In genomic region chr17:35587291-35587690, GRCm38 (mm10) we compare ENCODE assay signal across 25 mouse cellular contexts. TPM values are rescaled to one million over a fixed set of nuclear protein-coding genes. Genes with fewer than 3 reads are reported as not detected.
A peak's percentile ranks its signal among the peaks of the same experiment; 100 is the strongest.
DNase-seq lines count a peak whose midpoint lies in the region; ATAC-seq and TF ChIP-seq lines count a peak whose summit lies in the region.
"Had no signal": no experiment of that assay in that cellular context is flagged by ENCODE, and none has a peak within 500 bp of the region (broad histone marks: within the 10 kb centered on the region; RNA-seq: fewer than 3 reads in every experiment).

No protein-coding gene starts in this region.

- TF ChIP-seq CTCF in intestine, postnatal 0 days (IDR thresholded peaks at IDR 0.05; ENCODE audit: low read depth), result peak; percentile 29
- TF ChIP-seq CTCF in liver, postnatal 0 days (IDR thresholded peaks at IDR 0.05; ENCODE audit: low read depth), result 0 out of 2 replicates have a peak, but pooled peaks have one; percentile 12
- TF ChIP-seq CTCF in testis, adult 2 months (IDR thresholded peaks at IDR 0.05; ENCODE audit: control insufficient read depth, insufficient read depth, insufficient replicate concordance, low read depth, low read length), result peak; percentile 28; the same call in 1 of the 2 replicates

- H3K4me3 ChIP-seq in intestine, postnatal 0 days (ENCODE audit: low read depth, low read length), result no peak overlapping the region
- H3K4me3 ChIP-seq in intestine, embryonic 15.5 days (replicated peaks), result no peak overlapping the region
- H3K4me3 ChIP-seq in liver, postnatal 0 days (ENCODE audit: low read depth, low read length), result no peak overlapping the region
- no peak overlapping the region for H3K4me3 ChIP-seq in liver, embryonic 12.5 days
- H3K4me3 ChIP-seq in testis, adult 2 months (ENCODE audit: control insufficient read depth, low read depth, low read length), result no peak overlapping the region
- H3K4me3 ChIP-seq: embryonic facial prominence, embryonic 12.5 days; forebrain, embryonic 15.5 days; heart, embryonic 13.5 days had no signal

- no peak for DNase-seq in liver, postnatal 0 days
- no peak for DNase-seq in testis, postnatal 10 days (ENCODE audit: low spot score)
- no peak for DNase-seq in cerebellum, adult 11-12 months
- DNase-seq: adrenal gland, adult 8-10 months; B cell, adult 2 months; cerebellum, adult 11 months; cerebellum, adult 9-10 months; cerebellum, postnatal 25 days; gastrocnemius, postnatal 36 days; heart, adult 11 months; heart, postnatal 36 days had no signal

- H3K27me3 ChIP-seq in intestine, postnatal 0 days (replicated peaks; ENCODE audit: control insufficient read depth, insufficient read depth, low read length), result no peaks in the 10 kb centered on the region
- no peaks in the 10 kb centered on the region for H3K27me3 ChIP-seq in intestine, embryonic 15.5 days (replicated peaks)
- H3K27me3 ChIP-seq in liver, postnatal 0 days (ENCODE audit: insufficient read depth, low read length), result no peaks in the 10 kb centered on the region
- 0 out of 2 replicates have a peak, but pooled peaks cover 15% of the 10 kb centered on the region for H3K27me3 ChIP-seq in liver, embryonic 12.5 days (replicated peaks)
- H3K27me3 ChIP-seq in testis, adult 2 months (ENCODE audit: control insufficient read depth, insufficient read depth, low read length), result no peaks in the 10 kb centered on the region
- H3K27me3 ChIP-seq: embryonic facial prominence, embryonic 12.5 days; forebrain, embryonic 15.5 days; Patski had no signal

- no peak for TF ChIP-seq EP300 in liver, postnatal 0 days (IDR thresholded peaks at IDR 0.05; ENCODE audit: low read depth)

- no peak overlapping the region for H3K4me2 ChIP-seq in intestine, postnatal 0 days (replicated peaks; ENCODE audit: low read depth)
- no peak overlapping the region for H3K4me2 ChIP-seq in intestine, embryonic 15.5 days (replicated peaks)
- H3K4me2 ChIP-seq in liver, postnatal 0 days (ENCODE audit: low read depth, low read length), result no peak overlapping the region
- H3K4me2 ChIP-seq in liver, embryonic 12.5 days, result no peak overlapping the region
- H3K4me2 ChIP-seq: embryonic facial prominence, embryonic 12.5 days; forebrain, embryonic 15.5 days; heart, embryonic 13.5 days had no signal

- no peak overlapping the region for H3K27ac ChIP-seq in intestine, postnatal 0 days (ENCODE audit: low read depth, low read length)
- no peak overlapping the region for H3K27ac ChIP-seq in intestine, embryonic 15.5 days
- H3K27ac ChIP-seq in liver, postnatal 0 days (ENCODE audit: low read depth), result no peak overlapping the region
- no peak overlapping the region for H3K27ac ChIP-seq in liver, embryonic 12.5 days
- H3K27ac ChIP-seq in testis, adult 2 months (ENCODE audit: control insufficient read depth, insufficient read depth, low read depth, low read length), result no peak overlapping the region
- H3K27ac ChIP-seq: embryonic facial prominence, embryonic 12.5 days; forebrain, embryonic 15.5 days; heart, embryonic 13.5 days had no signal

- 0 out of 2 replicates have a peak, but pooled peaks cover 3% of the 10 kb centered on the region for H3K4me1 ChIP-seq in intestine, postnatal 0 days (replicated peaks; ENCODE audit: control insufficient read depth, insufficient read depth, low read length)
- H3K4me1 ChIP-seq in intestine, embryonic 15.5 days (replicated peaks), result no peaks in the 10 kb centered on the region
- no peaks in the 10 kb centered on the region for H3K4me1 ChIP-seq in liver, postnatal 0 days (ENCODE audit: insufficient read depth)
- H3K4me1 ChIP-seq in liver, embryonic 12.5 days, result no peaks in the 10 kb centered on the region
- peaks cover 12% of the 10 kb centered on the region for H3K4me1 ChIP-seq in testis, adult 2 months (ENCODE audit: control insufficient read depth, insufficient read depth, low read length)
- H3K4me1 ChIP-seq: embryonic facial prominence, embryonic 12.5 days had no signal

- H3K36me3 ChIP-seq in intestine, postnatal 0 days (ENCODE audit: control insufficient read depth, insufficient read depth), result no peaks in the 10 kb centered on the region
- no peaks in the 10 kb centered on the region for H3K36me3 ChIP-seq in intestine, embryonic 15.5 days
- no peaks in the 10 kb centered on the region for H3K36me3 ChIP-seq in liver, postnatal 0 days (replicated peaks; ENCODE audit: insufficient read depth, low read length)
- no peaks in the 10 kb centered on the region for H3K36me3 ChIP-seq in liver, embryonic 12.5 days
- no peaks in the 10 kb centered on the region for H3K36me3 ChIP-seq in testis, adult 2 months (ENCODE audit: control insufficient read depth, insufficient read depth, low read length)
- H3K36me3 ChIP-seq: embryonic facial prominence, embryonic 12.5 days; forebrain, embryonic 15.5 days; heart, embryonic 13.5 days had no signal

- TF ChIP-seq POLR2A in testis, adult 2 months (IDR thresholded peaks at IDR 0.05; ENCODE audit: control insufficient read depth, low read depth, low read length), result no peak

- WGBS in intestine, postnatal 0 days, result 81% methylated on average over 1 of the region's 1 CpGs
- 83% methylated on average over 1 of the region's 1 CpGs for WGBS in intestine, embryonic 15.5 days
- WGBS in liver, postnatal 0 days (ENCODE audit: insufficient replicate concordance), result 60% methylated on average over 1 of the region's 1 CpGs
- WGBS in liver, embryonic 12.5 days (ENCODE audit: insufficient replicate concordance), result 26% methylated on average over 1 of the region's 1 CpGs

- H3K9me3 ChIP-seq in intestine, postnatal 0 days (ENCODE audit: control insufficient read depth), result no peaks in the 10 kb centered on the region
- H3K9me3 ChIP-seq in intestine, embryonic 15.5 days, result no peaks in the 10 kb centered on the region
- no peaks in the 10 kb centered on the region for H3K9me3 ChIP-seq in liver, postnatal 0 days (ENCODE audit: low read length)
- no peaks in the 10 kb centered on the region for H3K9me3 ChIP-seq in liver, embryonic 12.5 days (replicated peaks)
- H3K9me3 ChIP-seq: embryonic facial prominence, embryonic 12.5 days; forebrain, embryonic 15.5 days; heart, embryonic 13.5 days had no signal

- H3K9ac ChIP-seq in intestine, postnatal 0 days (ENCODE audit: low read depth, low read length), result no peak overlapping the region
- no peak overlapping the region for H3K9ac ChIP-seq in intestine, embryonic 15.5 days
- no peak overlapping the region for H3K9ac ChIP-seq in liver, postnatal 0 days (replicated peaks)
- no peak overlapping the region for H3K9ac ChIP-seq in liver, embryonic 12.5 days
- H3K9ac ChIP-seq: embryonic facial prominence, embryonic 12.5 days; forebrain, embryonic 15.5 days; heart, embryonic 13.5 days had no signal

- ATAC-seq in intestine, postnatal 0 days, result no peak
- no peak for ATAC-seq in intestine, embryonic 15.5 days
- ATAC-seq in liver, postnatal 0 days, result no peak
- ATAC-seq in liver, embryonic 12.5 days, result no peak
- ATAC-seq: CD4-positive, CD25-positive, alpha-beta regulatory T cell, adult 4 months; forebrain, embryonic 15.5 days; Patski had no signal

RNA-seq across cellular contexts. Expression of gene Sfta2, which starts 14.1 kb away (rescaled TPM):
- polyA plus RNA-seq in intestine, postnatal 0 days (2015; fragmentation: Nextera tagmentation; extraction: Ambion mirVana), result 0.99 and 1.0 TPM in 2 replicates
- polyA plus RNA-seq in intestine, embryonic 15.5 days (2015; fragmentation: Nextera tagmentation; extraction: Ambion mirVana), result 2.6 and 2.8 TPM in 2 replicates
- not detected in 2 replicates for polyA plus RNA-seq in liver, postnatal 0 days (2015; fragmentation: Nextera tagmentation; extraction: Ambion mirVana)
- polyA plus RNA-seq in liver, embryonic 12.5 days (2016; fragmentation: Nextera tagmentation; extraction: Ambion mirVana), result not detected in 2 replicates
- polyA plus RNA-seq in testis, adult 2 months (2012; rRNA removed), result not detected in 2 replicates
- polyA plus RNA-seq: CD4-positive, CD25-positive, alpha-beta regulatory T cell, adult 4 months; cortical plate, adult 2 months; embryonic facial prominence, embryonic 12.5 days; forebrain, embryonic 11.5 days; forebrain, embryonic 15.5 days; heart, postnatal 0 days; hindbrain, embryonic 11.5 days; Patski had no signal

RNA-seq across cellular contexts. Expression of gene 2300002M23Rik, which starts 20.0 kb away (rescaled TPM):
- polyA plus RNA-seq in intestine, postnatal 0 days (2015; fragmentation: Nextera tagmentation; extraction: Ambion mirVana), result not detected in 2 replicates
- not detected in 2 replicates for polyA plus RNA-seq in intestine, embryonic 15.5 days (2015; fragmentation: Nextera tagmentation; extraction: Ambion mirVana)
- not detected in 2 replicates for polyA plus RNA-seq in liver, postnatal 0 days (2015; fragmentation: Nextera tagmentation; extraction: Ambion mirVana)
- polyA plus RNA-seq in liver, embryonic 12.5 days (2016; fragmentation: Nextera tagmentation; extraction: Ambion mirVana), result not detected in 2 replicates
- polyA plus RNA-seq in testis, adult 2 months (2012; rRNA removed), result 1.8 TPM in 1 of 2 replicates, not detected in the other
- polyA plus RNA-seq: brain, embryonic 14.5 days; CD4-positive, CD25-positive, alpha-beta regulatory T cell, adult 4 months; cortical plate, adult 2 months; embryonic facial prominence, embryonic 12.5 days; forebrain, embryonic 11.5 days; forebrain, embryonic 15.5 days; heart, embryonic 13.5 days; heart, postnatal 0 days; hindbrain, embryonic 11.5 days; Patski had no signal

RNA-seq across cellular contexts. Expression of gene Cdsn, which starts 35.4 kb away (rescaled TPM):
- polyA plus RNA-seq in intestine, postnatal 0 days (2015; fragmentation: Nextera tagmentation; extraction: Ambion mirVana), result 0.22 and 0.40 TPM in 2 replicates
- polyA plus RNA-seq in intestine, embryonic 15.5 days (2015; fragmentation: Nextera tagmentation; extraction: Ambion mirVana), result 0.05 TPM in 1 of 2 replicates, not detected in the other
- polyA plus RNA-seq in liver, postnatal 0 days (2015; fragmentation: Nextera tagmentation; extraction: Ambion mirVana), result not detected in 2 replicates
- polyA plus RNA-seq in liver, embryonic 12.5 days (2016; fragmentation: Nextera tagmentation; extraction: Ambion mirVana), result not detected in 2 replicates
- 8.7 and 9.5 TPM in 2 replicates for polyA plus RNA-seq in testis, adult 2 months (2012; rRNA removed)
- polyA plus RNA-seq: CD4-positive, CD25-positive, alpha-beta regulatory T cell, adult 4 months; forebrain, embryonic 11.5 days had no signal

RNA-seq across cellular contexts. Expression of gene Gm9573, which starts 39.1 kb away (rescaled TPM):
- not detected in 2 replicates for polyA plus RNA-seq in intestine, postnatal 0 days (2015; fragmentation: Nextera tagmentation; extraction: Ambion mirVana)
- not detected in 2 replicates for polyA plus RNA-seq in intestine, embryonic 15.5 days (2015; fragmentation: Nextera tagmentation; extraction: Ambion mirVana)
- not detected in 2 replicates for polyA plus RNA-seq in liver, postnatal 0 days (2015; fragmentation: Nextera tagmentation; extraction: Ambion mirVana)
- not detected in 2 replicates for polyA plus RNA-seq in liver, embryonic 12.5 days (2016; fragmentation: Nextera tagmentation; extraction: Ambion mirVana)
- 0.36 TPM in 1 of 2 replicates, not detected in the other for polyA plus RNA-seq in testis, adult 2 months (2012; rRNA removed)
- polyA plus RNA-seq: brain, embryonic 14.5 days; CD4-positive, CD25-positive, alpha-beta regulatory T cell, adult 4 months; embryonic facial prominence, embryonic 12.5 days; forebrain, embryonic 11.5 days; forebrain, embryonic 15.5 days; heart, embryonic 13.5 days; heart, postnatal 0 days; hindbrain, embryonic 11.5 days; Patski had no signal

RNA-seq across cellular contexts. Expression of gene Psors1c2, which starts 54.3 kb away (rescaled TPM):
- polyA plus RNA-seq in intestine, postnatal 0 days (2015; fragmentation: Nextera tagmentation; extraction: Ambion mirVana), result not detected in 2 replicates
- polyA plus RNA-seq in intestine, embryonic 15.5 days (2015; fragmentation: Nextera tagmentation; extraction: Ambion mirVana), result 0.40 and 0.80 TPM in 2 replicates
- 0.13 TPM in 1 of 2 replicates, not detected in the other for polyA plus RNA-seq in liver, postnatal 0 days (2015; fragmentation: Nextera tagmentation; extraction: Ambion mirVana)
- polyA plus RNA-seq in liver, embryonic 12.5 days (2016; fragmentation: Nextera tagmentation; extraction: Ambion mirVana), result 0.14 and 0.22 TPM in 2 replicates
- polyA plus RNA-seq in testis, adult 2 months (2012; rRNA removed), result 2.5 and 3.6 TPM in 2 replicates
